Mouse (Mus musculus): ENCODE measurements around the gene Csnk2a1. TPM values are rescaled to one million over a fixed set of nuclear protein-coding genes. Genes with fewer than 3 reads are reported as not detected.

Csnk2a1 gene
- total and polyA plus RNA-seq, 3 experiments: 88.5 to 130 TPM; not detected in 1

DNA sequence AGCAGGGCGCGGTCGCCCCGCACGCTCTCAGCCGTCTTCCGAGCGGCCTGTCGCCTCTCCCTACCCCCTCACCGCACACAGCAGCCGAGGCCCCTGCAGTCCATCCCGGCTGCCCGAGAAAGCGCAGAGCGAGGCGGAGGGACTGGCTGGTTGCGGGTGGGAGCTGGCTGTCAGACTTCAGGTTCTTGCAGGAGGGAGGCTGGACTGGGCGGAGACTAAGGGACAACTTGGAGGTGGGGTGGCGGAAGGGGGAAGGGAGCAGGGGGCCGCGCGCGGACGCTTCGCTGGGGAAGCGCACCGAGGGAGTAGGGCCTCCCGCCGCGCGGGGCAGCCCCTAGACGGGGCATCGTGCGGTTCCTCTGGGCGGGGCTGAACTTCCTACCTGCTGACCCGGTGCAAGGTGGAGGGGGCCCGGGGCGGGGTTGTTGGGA, 427 bp downstream of the Csnk2a1 start:
- TF ChIP-seq KAT2A (conservative IDR thresholded peaks at IDR 0.05; ENCODE audit: low read depth, low read length) (no peak), CHD1 (IDR thresholded peaks at IDR 0.05; ENCODE audit: low read depth, low read length) (no peak), MAZ (IDR thresholded peaks at IDR 0.05; ENCODE audit: low read depth, low read length) (peak; percentile 72; the same call in 1 of the 2 replicates), UBTF (IDR thresholded peaks at IDR 0.05; ENCODE audit: borderline replicate concordance, insufficient read depth, low read depth, low read length) (peak; percentile 77; the same call in 1 of the 2 replicates), MYC (IDR thresholded peaks at IDR 0.05; ENCODE audit: low read depth, low read length) (no peak), CHD2 (IDR thresholded peaks at IDR 0.05; ENCODE audit: low read length) (peak; percentile 29; the same call in 1 of the 2 replicates), TCF12 (IDR thresholded peaks at IDR 0.05; ENCODE audit: low read depth, low read length) (0 out of 2 replicates have a peak, but pooled peaks have one; percentile 9), MXI1 (IDR thresholded peaks at IDR 0.05; ENCODE audit: low read depth, low read length) (peak; percentile 54; the same call in 1 of the 2 replicates), ELF1 (IDR thresholded peaks at IDR 0.05; ENCODE audit: low read depth, low read length) (0 out of 2 replicates have a peak, but pooled peaks have one; percentile 40), POLR2AphosphoS2 (IDR thresholded peaks at IDR 0.05; ENCODE audit: low read length) (no peak; the same call in 1 of the 2 replicates), USF1 (IDR thresholded peaks at IDR 0.05; ENCODE audit: low read depth, low read length) (no peak), NRF1 (IDR thresholded peaks at IDR 0.05; ENCODE audit: insufficient read depth, low read depth, low read length, poor library complexity, severe bottlenecking) (no peak), POLR2A (IDR thresholded peaks at IDR 0.05; ENCODE audit: control insufficient read depth in 1 of 2, insufficient read depth in 1 of 2, low read depth in 1 of 2, low read length in 2 of 2, poor library complexity in 1 of 2) (no peak), SIN3A (IDR thresholded peaks at IDR 0.05; ENCODE audit: low read length) (peak; percentile 41; the same call in 1 of the 2 replicates)
- peak overlapping the region; percentile 99 for H3K9ac ChIP-seq (ENCODE audit: control insufficient read depth, low read depth, low read length, poor library complexity, severe bottlenecking)
- peak; percentile 81 for DNase-seq (ENCODE audit: low read depth, low spot score)
- peaks cover 47% of the 10 kb centered on the region for H3K79me2 ChIP-seq (ENCODE audit: control insufficient read depth, insufficient read depth, low read length, poor library complexity)
- H3K4me3 ChIP-seq (ENCODE audit: control insufficient read depth in 1 of 2, insufficient read depth in 1 of 2, low read depth in 2 of 2, low read length in 2 of 2): peak overlapping the region; percentile 89 to 99
- H3K36me3 ChIP-seq (ENCODE audit: control insufficient read depth in 1 of 2, insufficient read depth in 2 of 2, low read length in 2 of 2): peaks cover 8 to 31% of the 10 kb centered on the region in 2 experiments; a peak in 3 of 4 replicates
- H3K27me3 ChIP-seq (ENCODE audit: control insufficient read depth in 1 of 2, insufficient read depth in 2 of 2, low read length in 2 of 2): no peaks in the 10 kb centered on the region
- H3K9me3 ChIP-seq (replicated peaks; ENCODE audit: insufficient read depth, low read length): no peaks in the 10 kb centered on the region
- peak overlapping the region; percentile 72 for H3K27ac ChIP-seq (ENCODE audit: control insufficient read depth, low read depth, low read length)
- H3K4me1 ChIP-seq (ENCODE audit: control insufficient read depth in 1 of 2, insufficient read depth in 2 of 2, low read length in 2 of 2): peaks cover 2 to 20% of the 10 kb centered on the region in 2 experiments

DNA sequence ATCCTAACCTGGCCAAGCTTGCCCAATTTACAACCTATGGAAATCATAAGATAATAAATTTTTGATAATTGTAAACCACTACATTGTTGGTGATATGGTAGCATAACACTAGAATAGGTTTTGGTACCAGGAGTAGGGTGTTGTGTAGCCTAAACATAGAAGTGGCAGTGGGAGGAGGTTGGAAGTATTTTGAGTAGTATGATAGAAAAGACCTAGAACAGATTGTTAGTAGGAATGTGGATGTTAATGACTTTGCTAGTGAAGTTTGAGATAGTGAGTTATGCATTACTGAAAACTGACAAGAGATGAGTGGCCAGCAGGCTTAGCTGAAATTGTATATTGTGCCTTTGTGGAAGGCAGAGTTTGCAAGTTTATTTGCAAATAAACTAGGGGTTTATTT, 3.4 kb downstream of the Csnk2a1 start:
- Histone ChIP-seq H3K36me3 (ENCODE audit: control insufficient read depth in 1 of 2, insufficient read depth in 2 of 2, low read length in 2 of 2) (peaks cover 22 to 39% of the 10 kb centered on the region in 2 experiments), H3K27ac (ENCODE audit: control insufficient read depth, low read depth, low read length) (no peak overlapping the region), H3K9ac (ENCODE audit: control insufficient read depth, low read depth, low read length, poor library complexity, severe bottlenecking) (no peak overlapping the region), H3K27me3 (ENCODE audit: control insufficient read depth in 1 of 2, insufficient read depth in 2 of 2, low read length in 2 of 2) (no peaks in the 10 kb centered on the region), H3K9me3 (replicated peaks; ENCODE audit: insufficient read depth, low read length) (no peaks in the 10 kb centered on the region), H3K79me2 (ENCODE audit: control insufficient read depth, insufficient read depth, low read length, poor library complexity) (peaks cover 70% of the 10 kb centered on the region), H3K4me1 (ENCODE audit: control insufficient read depth in 1 of 2, insufficient read depth in 2 of 2, low read length in 2 of 2) (peaks cover 0 to 12% of the 10 kb centered on the region in 2 experiments; a peak in 3 of 4 replicates), H3K4me3 (ENCODE audit: control insufficient read depth in 1 of 2, insufficient read depth in 1 of 2, low read depth in 2 of 2, low read length in 2 of 2) (no peak overlapping the region)
- no peak for TF ChIP-seq POLR2AphosphoS2 (IDR thresholded peaks at IDR 0.05; ENCODE audit: low read length)
- TF ChIP-seq KAT2A (conservative IDR thresholded peaks at IDR 0.05; ENCODE audit: low read depth, low read length): no peak
- TF ChIP-seq SIN3A (IDR thresholded peaks at IDR 0.05; ENCODE audit: low read length): no peak
- TF ChIP-seq RCOR1 (IDR thresholded peaks at IDR 0.05; ENCODE audit: low read depth, low read length): no peak
- TF ChIP-seq NELFE (IDR thresholded peaks at IDR 0.05; ENCODE audit: low read depth, low read length): no peak
- TF ChIP-seq TCF12 (IDR thresholded peaks at IDR 0.05; ENCODE audit: low read depth, low read length): no peak
- no peak for TF ChIP-seq CHD2 (IDR thresholded peaks at IDR 0.05; ENCODE audit: low read length)
- no peak for TF ChIP-seq TBP (IDR thresholded peaks at IDR 0.05; ENCODE audit: low read depth, low read length)
- TF ChIP-seq MAZ (IDR thresholded peaks at IDR 0.05; ENCODE audit: low read depth, low read length): no peak
- no peak for TF ChIP-seq MYC (IDR thresholded peaks at IDR 0.05; ENCODE audit: low read depth, low read length)
- no peak for TF ChIP-seq MAFK (IDR thresholded peaks at IDR 0.05; ENCODE audit: borderline replicate concordance, low read depth, low read length)
- no peak for TF ChIP-seq POLR2AphosphoS5 (IDR thresholded peaks at IDR 0.05; ENCODE audit: borderline replicate concordance, low read depth, low read length)
- no peak for DNase-seq (ENCODE audit: low read depth, low spot score)

Data from MEL (cell line).